Mouse (Mus musculus) erythroblast, embryonic 14.5 days (primary cell): Measurements from ENCODE around the gene Cpt2.

ENCODE experiments used
- GATA1 ChIP-seq: IDR thresholded peaks from 2 replicates; pipeline ENCODE4 v1.6.1; 2012; ENCODE audit warnings: low read length, inconsistent platforms, mixed read lengths
- TAL1 ChIP-seq: IDR thresholded peaks from 3 replicates; pipeline ENCODE4 v1.6.1; 2012; ENCODE audit warnings: low read length, inconsistent platforms, mixed read lengths

DNA sequence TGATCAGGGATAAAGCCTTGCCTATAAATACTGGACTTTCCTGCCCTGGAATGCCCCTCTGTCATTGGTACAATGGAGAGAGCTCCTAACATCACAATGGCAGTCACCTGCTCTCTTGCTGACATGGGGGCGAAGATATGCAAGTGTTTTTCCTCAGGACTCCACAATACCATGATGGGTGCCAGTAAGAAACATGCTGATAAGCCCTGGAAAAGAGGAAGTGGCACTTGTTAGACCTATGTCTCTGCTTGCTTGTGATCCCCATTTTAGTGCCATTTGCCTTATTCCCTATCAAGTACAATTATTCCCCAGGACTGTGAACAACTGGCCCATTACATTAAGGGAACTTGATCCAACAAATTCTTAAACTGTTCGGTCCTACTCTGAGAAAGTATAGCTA, 5.3 kb upstream of the Cpt2 start:
- no peak for TF ChIP-seq GATA1
- no peak for TF ChIP-seq TAL1
